Mouse (Mus musculus) stomach, embryonic 16.5 days (tissue): ENCODE data around the gene Mpp2. TPM values are rescaled to one million over a fixed set of nuclear protein-coding genes. Genes with fewer than 3 reads are reported as not detected.
A peak's percentile ranks its signal among the peaks of the same experiment; 100 is the strongest.

Source experiments
- ATAC-seq: fragments of 200-750 bp; cut with Nextera tagmentation; 2 replicates; pipeline ENCODE4 v1.8.0; 2017; ENCODE audit warnings: moderate number of reproducible peaks, moderate TSS enrichment; ENCODE audit not compliant: insufficient read depth, low FRiP score
- H3K27ac ChIP-seq: fragments of 300-500 bp; sonication (generic); 2 replicates; pipeline ENCODE4 v1.5.1; 2014; ENCODE audit warnings: low read length
- H3K27me3 ChIP-seq: fragments of 300-500 bp; sonication (generic); 2 replicates; pipeline ENCODE4 v1.6.1; 2014; ENCODE audit warnings: low read length, control low read depth, mixed read lengths; ENCODE audit not compliant: control insufficient read depth, insufficient read depth
- H3K36me3 ChIP-seq: fragments of 300-500 bp; sonication (generic); 2 replicates; pipeline ENCODE4 v1.6.1; 2014; ENCODE audit warnings: low read length; ENCODE audit not compliant: control insufficient read depth, insufficient read depth
- H3K4me1 ChIP-seq: fragments of 300-500 bp; sonication (generic); 2 replicates; pipeline ENCODE4 v1.6.1; 2014; ENCODE audit warnings: low read length, control low read depth, mixed read lengths; ENCODE audit not compliant: control insufficient read depth, insufficient read depth
- H3K4me2 ChIP-seq: fragments of 300-500 bp; sonication (generic); 2 replicates; pipeline ENCODE4 v1.6.1; 2014; ENCODE audit warnings: low read depth, low read length, mixed read lengths
- H3K4me3 ChIP-seq: fragments of 300-500 bp; sonication (generic); replicated peaks from 2 replicates; pipeline ENCODE4 v1.5.1; 2014; ENCODE audit warnings: mild to moderate bottlenecking, low read length
- H3K9ac ChIP-seq: fragments of 300-500 bp; sonication (generic); 2 replicates; pipeline ENCODE4 v1.6.1; 2014; ENCODE audit warnings: low read length
- H3K9me3 ChIP-seq: fragments of 300-500 bp; sonication (generic); replicated peaks from 2 replicates; pipeline ENCODE4 v1.6.1; 2016; ENCODE audit warnings: low read length, control low read depth; ENCODE audit not compliant: control insufficient read depth
- WGBS: fragments of 180-500 bp; shearing (Covaris S2); extraction: QIAGEN DNeasy Blood & Tissue Kit; methylation state at CpG from one replicate; pipeline ENCODE4 v1.1.7; 2014; 5-methylcytosine and 5-hydroxymethylcytosine counted together
- polyA plus RNA-seq: library from polyadenylated mRNA; unstranded; fragments of >200 nt; fragmentation: Nextera tagmentation; extraction: Ambion mirVana; gene quantifications from 2 replicates; pipeline ENCODE4 v1.2.1, GENCODE M21; 2015

Gene Mpp2
- polyA plus RNA-seq, 1 experiment from 2014 or later = 8.3 TPM

- 65% methylated on average over 7 of the region's 7 CpGs for WGBS
- H3K4me2 ChIP-seq = no peak overlapping the region
- H3K27me3 ChIP-seq = no peaks in the 10 kb centered on the region
- no peak overlapping the region for H3K9ac ChIP-seq
- no peak overlapping the region for H3K27ac ChIP-seq
- H3K36me3 ChIP-seq = no peaks in the 10 kb centered on the region
- no peak for ATAC-seq
- no peak overlapping the region for H3K4me3 ChIP-seq
- peaks cover 15% of the 10 kb centered on the region for H3K4me1 ChIP-seq
- H3K9me3 ChIP-seq = no peaks in the 10 kb centered on the region
These were observed 4.2 kb downstream of the Mpp2 start for GRCm38 (mm10) chr11:102084159-102084558.

GRCm38 (mm10) chr11:102083193-102083592 lies 5.1 kb downstream of the Mpp2 start:
- H3K36me3 ChIP-seq = no peaks in the 10 kb centered on the region
- no peaks in the 10 kb centered on the region for H3K27me3 ChIP-seq
- H3K4me2 ChIP-seq = no peak overlapping the region
- H3K4me3 ChIP-seq = no peak overlapping the region
- no peak overlapping the region for H3K9ac ChIP-seq
- no peak overlapping the region for H3K27ac ChIP-seq
- no peak for ATAC-seq
- 60% methylated on average over 4 of the region's 4 CpGs for WGBS
- H3K9me3 ChIP-seq = no peaks in the 10 kb centered on the region
- peaks cover 15% of the 10 kb centered on the region for H3K4me1 ChIP-seq

GRCm38 (mm10) chr11:102082322-102082721 lies 6.0 kb downstream of the Mpp2 start:
- under 1% methylated on average over 18 of the region's 18 CpGs for WGBS

GRCm38 (mm10) chr11:102073722-102074121 lies 14.6 kb downstream of the Mpp2 start:
- Histone ChIP-seq H3K9ac (no peak overlapping the region), H3K4me2 (no peak overlapping the region), H3K4me3 (no peak overlapping the region), H3K4me1 (0 out of 2 replicates have a peak, but pooled peaks cover 12% of the 10 kb centered on the region), H3K9me3 (no peaks in the 10 kb centered on the region), H3K27me3 (no peaks in the 10 kb centered on the region), H3K36me3 (no peaks in the 10 kb centered on the region), H3K27ac (no peak overlapping the region)
- WGBS = 86% methylated on average over 14 of the region's 14 CpGs
- no peak for ATAC-seq

More at GRCm38 (mm10) chr11:102082322-102082721, 6.0 kb downstream of the Mpp2 start:
- H3K9me3 ChIP-seq = no peaks in the 10 kb centered on the region
- peak overlapping the region; percentile 95 for H3K4me2 ChIP-seq
- H3K36me3 ChIP-seq = no peaks in the 10 kb centered on the region
- peaks cover 15% of the 10 kb centered on the region for H3K4me1 ChIP-seq
- peak overlapping the region; percentile 52 for H3K4me3 ChIP-seq
- no peaks in the 10 kb centered on the region for H3K27me3 ChIP-seq
- H3K27ac ChIP-seq = no peak overlapping the region
- peak overlapping the region; percentile 73 for H3K9ac ChIP-seq
- peak; percentile 89; the same call in 1 of the 2 replicates for ATAC-seq

- Histone ChIP-seq H3K9ac (no peak overlapping the region), H3K36me3 (no peaks in the 10 kb centered on the region), H3K4me2 (no peak overlapping the region), H3K4me3 (no peak overlapping the region), H3K27ac (no peak overlapping the region), H3K9me3 (no peaks in the 10 kb centered on the region), H3K27me3 (no peaks in the 10 kb centered on the region), H3K4me1 (0 out of 2 replicates have a peak, but pooled peaks cover 12% of the 10 kb centered on the region)
- WGBS = 58% methylated on average over 5 of the region's 5 CpGs
- ATAC-seq = no peak
These were observed 15.6 kb downstream of the Mpp2 start for GRCm38 (mm10) chr11:102072729-102073128.

GRCm38 (mm10) chr11:102070426-102070825 lies 17.9 kb downstream of the Mpp2 start:
- no peak for ATAC-seq

GRCm38 (mm10) chr11:102069633-102070032 lies 18.7 kb downstream of the Mpp2 start:
- H3K4me2 ChIP-seq = no peak overlapping the region
- H3K4me1 ChIP-seq = 0 out of 2 replicates have a peak, but pooled peaks cover 12% of the 10 kb centered on the region
- H3K27me3 ChIP-seq = no peaks in the 10 kb centered on the region
- 67% methylated on average over 11 of the region's 11 CpGs for WGBS
- no peak overlapping the region for H3K27ac ChIP-seq
- no peak for ATAC-seq
- no peaks in the 10 kb centered on the region for H3K9me3 ChIP-seq
- H3K36me3 ChIP-seq = no peaks in the 10 kb centered on the region
- H3K9ac ChIP-seq = no peak overlapping the region
- no peak overlapping the region for H3K4me3 ChIP-seq

More at GRCm38 (mm10) chr11:102070426-102070825, 17.9 kb downstream of the Mpp2 start:
- Histone ChIP-seq H3K36me3 (no peaks in the 10 kb centered on the region), H3K27me3 (no peaks in the 10 kb centered on the region), H3K4me2 (peak overlapping the region; percentile 38), H3K4me1 (0 out of 2 replicates have a peak, but pooled peaks cover 12% of the 10 kb centered on the region), H3K27ac (no peak overlapping the region), H3K9me3 (no peaks in the 10 kb centered on the region), H3K4me3 (peak overlapping the region; percentile 0; the same call in 1 of the 2 replicates), H3K9ac (peak overlapping the region; percentile 23; the same call in 1 of the 2 replicates)
- WGBS = 10% methylated on average over 13 of the region's 13 CpGs

- Histone ChIP-seq H3K27ac (no peak overlapping the region), H3K9ac (no peak overlapping the region), H3K4me3 (no peak overlapping the region), H3K27me3 (no peaks in the 10 kb centered on the region), H3K9me3 (no peaks in the 10 kb centered on the region), H3K4me2 (no peak overlapping the region), H3K4me1 (0 out of 2 replicates have a peak, but pooled peaks cover 12% of the 10 kb centered on the region), H3K36me3 (no peaks in the 10 kb centered on the region)
- ATAC-seq = no peak
- 51% methylated on average over 2 of the region's 2 CpGs for WGBS
These were observed 19.3 kb downstream of the Mpp2 start for GRCm38 (mm10) chr11:102068969-102069368.

- Histone ChIP-seq H3K27ac (no peak overlapping the region), H3K9me3 (no peaks in the 10 kb centered on the region), H3K4me3 (no peak overlapping the region), H3K36me3 (no peaks in the 10 kb centered on the region), H3K4me2 (no peak overlapping the region), H3K27me3 (no peaks in the 10 kb centered on the region; the same call in 1 of the 2 replicates), H3K9ac (no peak overlapping the region), H3K4me1 (peaks cover 6% of the 10 kb centered on the region; the same call in 1 of the 2 replicates)
- 70% methylated on average over 13 of the region's 13 CpGs for WGBS
- ATAC-seq = no peak
These were observed 25.2 kb downstream of the Mpp2 start for GRCm38 (mm10) chr11:102063076-102063475.
